Mouse (Mus musculus) layer of hippocampus, adult 18-20 months (tissue): Measurements from ENCODE around the gene Atp1a4. TPM values are rescaled to one million over a fixed set of nuclear protein-coding genes. Genes with fewer than 3 reads are reported as not detected.

ENCODE experiments used
- DNase-seq, 2 experiments: peaks; one replicate each; pipeline ENCODE4 v3.0.0; 2022; ENCODE audit warnings: low spot score in 2 of 2
- total RNA-seq, 2 experiments: library from RNA; stranded (reverse); gene quantifications; 2 replicates each; pipeline ENCODE4 v1.2.3; 2021

Atp1a4 gene
- total RNA-seq, 2 experiments from 2014 or later: not detected

GRCm38 (mm10) chr1:172219451-172220406 lies 38.5 kb downstream of the Atp1a4 start, which contains the start of gene Casq1:
TSS of gene Casq1 (minus strand) at chr1:172219868.
- DNase-seq: no peak

DNA sequence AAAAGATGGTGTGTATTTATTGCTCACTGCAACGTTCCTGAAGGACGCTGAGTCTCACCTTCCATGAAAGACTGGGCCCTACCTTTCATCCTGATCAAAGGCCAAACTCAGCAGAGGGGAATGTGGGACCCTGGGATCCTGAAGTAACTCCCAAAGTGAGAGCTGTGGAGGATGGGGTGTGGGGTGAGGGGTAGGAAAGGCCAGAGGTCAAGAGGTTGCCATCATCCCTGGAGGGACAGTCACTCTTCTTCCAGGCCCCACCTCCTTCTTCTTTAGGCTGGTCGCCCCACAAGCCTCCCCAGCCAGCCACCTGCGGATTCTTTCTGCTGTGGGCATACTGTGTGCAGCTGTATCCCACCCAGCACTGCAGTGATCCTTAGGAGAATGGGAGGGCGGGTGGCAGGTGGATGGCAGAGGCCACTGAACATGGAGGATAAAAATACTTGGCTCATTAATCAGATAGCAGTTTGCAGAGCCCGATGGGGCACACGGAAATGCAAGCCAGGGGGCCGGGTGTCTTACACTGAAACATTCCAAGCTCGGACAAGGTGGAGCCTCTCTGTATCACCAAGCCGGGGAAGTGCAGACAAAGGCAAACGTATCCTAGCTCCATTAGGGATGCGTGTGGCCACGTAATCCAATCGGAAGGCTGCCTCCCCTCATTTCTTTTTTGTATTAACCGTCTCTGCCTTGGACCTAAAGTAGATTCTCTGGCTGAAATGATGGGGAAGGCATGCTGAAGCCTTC lies 39.9 kb downstream of the Atp1a4 start:
- no peak for DNase-seq

DNA sequence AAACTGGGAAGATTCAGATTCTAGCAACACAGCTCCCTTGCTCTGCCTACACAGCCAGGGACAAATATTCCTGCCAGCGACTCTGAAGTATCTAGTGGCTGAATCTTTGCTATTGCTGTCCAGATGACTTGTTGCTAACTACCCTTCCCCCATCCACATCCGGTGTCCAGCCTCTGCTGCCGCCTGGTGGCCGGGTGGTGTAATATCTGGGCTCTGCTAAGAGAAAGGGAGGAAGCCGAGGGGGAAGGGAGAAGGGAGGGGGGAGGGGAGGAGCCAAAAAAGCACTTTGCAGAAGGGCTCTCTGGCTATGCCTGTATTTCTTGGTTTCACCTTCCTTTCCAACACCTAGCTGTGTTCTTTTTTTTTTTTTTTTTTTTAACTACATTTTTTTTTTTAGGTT lies 41.1 kb downstream of the Atp1a4 start:
- peak; percentile 90 to 92 for DNase-seq

GRCm38 (mm10) chr1:172214748-172215147 lies 43.5 kb downstream of the Atp1a4 start:
- DNase-seq: no peak

- no peak for DNase-seq
Measured at GRCm38 (mm10) chr1:172213771-172214170, 44.4 kb downstream of the Atp1a4 start.

- DNase-seq: no peak
Measured at GRCm38 (mm10) chr1:172212776-172213175, 45.4 kb downstream of the Atp1a4 start.

DNA sequence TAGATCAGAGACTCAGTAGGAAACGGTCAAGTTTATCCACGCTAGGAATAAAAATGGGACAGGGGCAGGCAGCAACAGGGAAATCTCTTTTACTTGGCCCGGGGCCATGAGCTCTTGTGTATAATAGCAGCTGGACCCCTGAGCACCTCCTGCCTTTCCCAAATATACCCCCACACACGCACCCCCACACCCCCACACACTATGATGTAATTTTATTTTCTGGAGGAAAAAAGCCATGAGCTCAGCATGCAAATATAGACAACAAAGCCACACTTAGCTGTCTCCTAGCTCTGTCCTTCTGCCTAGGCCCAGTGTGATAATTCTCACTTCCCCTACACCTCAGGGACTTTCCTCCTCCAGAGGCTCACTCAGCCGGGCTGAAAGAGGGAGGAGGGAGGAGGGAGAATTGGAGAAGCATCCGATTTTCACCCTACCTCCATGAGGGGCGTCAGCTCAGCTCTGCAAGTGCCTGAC lies 51.1 kb downstream of the Atp1a4 start:
- peak in 1 of 2 experiments; percentile 78 for DNase-seq

- peak; percentile 77 to 87 for DNase-seq
Measured at GRCm38 (mm10) chr1:172206141-172206917, 51.9 kb downstream of the Atp1a4 start, which contains the start of gene Pea15a. TSS of gene Pea15a (minus strand) at chr1:172206804.

DNA sequence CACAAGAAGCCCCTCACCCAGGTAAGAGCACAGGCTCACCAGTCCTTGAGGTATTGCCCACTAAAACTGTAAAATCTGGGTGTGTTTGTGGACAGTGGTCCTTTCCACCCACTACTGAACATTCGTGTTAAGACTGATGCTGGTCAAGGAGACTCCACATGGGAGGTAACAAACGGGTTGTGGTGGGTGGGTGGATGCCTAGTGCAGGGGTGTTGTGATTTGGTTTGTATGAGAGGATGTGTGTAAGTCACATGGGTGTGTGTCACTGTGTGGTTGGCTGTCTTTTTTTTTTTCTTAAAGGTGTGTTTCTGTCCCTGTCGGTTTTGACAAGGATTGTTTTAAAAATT lies 52.5 kb downstream of the Atp1a4 start:
- DNase-seq: peak in 1 of 2 experiments; percentile 55

GRCm38 (mm10) chr1:172204814-172205740 lies 53.1 kb downstream of the Atp1a4 start:
- DNase-seq: peak in 1 of 2 experiments; percentile 38

GRCm38 (mm10) chr1:172204033-172204813 lies 54.0 kb downstream of the Atp1a4 start:
- DNase-seq: no peak

GRCm38 (mm10) chr1:172203566-172203965 lies 54.6 kb downstream of the Atp1a4 start:
- DNase-seq: no peak

DNA sequence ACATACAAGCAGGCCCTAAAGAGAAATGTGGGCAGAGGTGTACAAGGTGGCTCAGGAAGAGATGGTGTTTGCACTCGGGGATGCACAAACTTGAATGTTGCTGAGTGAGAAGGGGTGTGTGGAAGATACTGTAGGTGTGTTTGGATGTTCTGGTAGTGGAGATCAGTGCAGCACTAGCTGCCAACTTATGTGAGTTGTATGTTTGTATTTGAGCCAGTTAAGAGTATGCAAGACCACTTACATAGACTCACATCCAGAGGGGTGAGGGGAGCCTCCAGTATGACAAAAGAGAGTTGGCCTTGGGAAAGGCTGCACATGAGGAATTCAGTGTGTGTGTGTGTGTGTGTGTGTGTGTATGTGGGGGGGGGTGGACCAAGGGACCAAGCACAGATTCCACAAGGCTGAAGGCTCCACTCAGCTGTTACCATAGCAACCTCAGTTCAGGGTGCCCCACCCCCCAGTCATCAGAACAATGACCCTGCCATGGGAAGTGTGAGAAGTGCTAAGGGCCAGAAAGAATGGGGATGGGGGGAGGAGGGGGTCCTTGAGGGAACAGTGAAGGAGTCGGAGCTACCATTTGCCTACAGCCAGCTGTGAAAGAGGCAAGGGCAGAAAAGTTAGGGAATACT lies 55.2 kb downstream of the Atp1a4 start:
- peak in 1 of 2 experiments; percentile 32 for DNase-seq

GRCm38 (mm10) chr1:172201967-172202880 lies 56.0 kb downstream of the Atp1a4 start:
- DNase-seq: peak in 1 of 2 experiments; percentile 22

GRCm38 (mm10) chr1:172200871-172201447 lies 57.3 kb downstream of the Atp1a4 start:
- DNase-seq: peak; percentile 71 to 88

- DNase-seq: no peak
Measured at GRCm38 (mm10) chr1:172200161-172200560, 58.1 kb downstream of the Atp1a4 start.

DNA sequence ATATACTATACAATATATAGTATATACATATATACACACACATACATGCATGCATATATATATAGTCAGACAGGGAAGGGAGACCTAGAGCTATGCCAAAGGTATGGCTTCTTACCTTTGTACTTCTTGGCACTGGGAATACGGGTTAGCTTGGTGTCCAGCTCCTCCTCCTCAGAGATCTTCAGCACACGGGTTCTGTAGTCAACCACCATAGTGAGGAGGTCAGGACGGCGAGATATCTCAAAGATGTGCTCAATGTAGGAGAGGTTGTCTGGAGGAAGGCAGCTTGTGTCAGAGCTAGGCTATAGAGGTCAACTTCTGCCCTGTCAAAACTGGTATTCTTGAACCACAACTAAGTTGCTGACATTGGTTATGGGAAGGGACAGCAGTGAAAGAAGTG lies 59.2 kb downstream of the Atp1a4 start:
- no peak for DNase-seq
